Mouse (Mus musculus) midbrain, embryonic 14.5 days (tissue): ENCODE measurements around the gene Ffar1. TPM values are rescaled to one million over a fixed set of nuclear protein-coding genes. Genes with fewer than 3 reads are reported as not detected.

Experiments used
- polyA plus RNA-seq: library from polyadenylated mRNA; unstranded; fragments of >200 nt; fragmentation: Nextera tagmentation; extraction: Ambion mirVana; gene quantifications from 2 replicates; pipeline ENCODE4 v1.2.1, GENCODE M21; 2014

Gene Ffar1
- polyA plus RNA-seq, 1 experiment from 2014 or later, result not detected

Other genes with a start within 250 kb of the Ffar1 start
- 0.15 and 0.20 TPM in 2 replicates for gene Upk1a, start 248.7 kb downstream of the Ffar1 start, polyA plus RNA-seq
- gene Cox6b1, start 235.4 kb downstream of the Ffar1 start, polyA plus RNA-seq, result 999 and 1,303 TPM in 2 replicates
- not detected in 2 replicates for gene Etv2, start 225.7 kb downstream of the Ffar1 start, polyA plus RNA-seq
- gene Rbm42, start 211.2 kb downstream of the Ffar1 start, polyA plus RNA-seq, result 126 and 144 TPM in 2 replicates
- 21.6 and 22.8 TPM in 2 replicates for gene Haus5, start 196.6 kb downstream of the Ffar1 start, polyA plus RNA-seq
- not detected in 2 replicates for gene Pmis2, start 190.0 kb downstream of the Ffar1 start, polyA plus RNA-seq
- not detected in 2 replicates for gene 2200002J24Rik, start 162.6 kb downstream of the Ffar1 start, polyA plus RNA-seq
- 0.53 and 1.1 TPM in 2 replicates for gene Atp4a, start 149.4 kb downstream of the Ffar1 start, polyA plus RNA-seq
- 238 and 290 TPM in 2 replicates for gene Tmem147, start 132.0 kb downstream of the Ffar1 start, polyA plus RNA-seq
- gene Gapdhs, start 117.9 kb downstream of the Ffar1 start, polyA plus RNA-seq, result 0.83 and 1.2 TPM in 2 replicates
- gene Sbsn, start 110.1 kb downstream of the Ffar1 start, polyA plus RNA-seq, result 0.82 and 3.8 TPM in 2 replicates
- 0.78 and 0.87 TPM in 2 replicates for gene Dmkn, start 97.8 kb downstream of the Ffar1 start, polyA plus RNA-seq
- not detected in 2 replicates for gene Krtdap, start 73.7 kb downstream of the Ffar1 start, polyA plus RNA-seq
- gene Ffar2, start 37.8 kb downstream of the Ffar1 start, polyA plus RNA-seq, result 0.11 TPM in 1 of 2 replicates, not detected in the other
- gene Ffar3, start 5.4 kb downstream of the Ffar1 start, polyA plus RNA-seq, result not detected in 2 replicates
- gene Cd22, start 18.8 kb upstream of the Ffar1 start, polyA plus RNA-seq, result not detected in 2 replicates
- gene Mag, start 53.3 kb upstream of the Ffar1 start, polyA plus RNA-seq, result 1.8 and 2.8 TPM in 2 replicates
- not detected in 2 replicates for gene Hamp2, start 63.1 kb upstream of the Ffar1 start, polyA plus RNA-seq
- gene Hamp, start 82.5 kb upstream of the Ffar1 start, polyA plus RNA-seq, result not detected in 2 replicates
- gene Usf2, start 95.2 kb upstream of the Ffar1 start, polyA plus RNA-seq, result 26.2 and 30.4 TPM in 2 replicates
- 9.9 and 15.6 TPM in 2 replicates for gene Lsr, start 111.9 kb upstream of the Ffar1 start, polyA plus RNA-seq
- gene Fam187b, start 112.2 kb upstream of the Ffar1 start, polyA plus RNA-seq, result 0.36 and 0.37 TPM in 2 replicates
- gene Fxyd5, start 180.9 kb upstream of the Ffar1 start, polyA plus RNA-seq, result 7.9 and 10.8 TPM in 2 replicates
- 99.9 and 159 TPM in 2 replicates for gene Fxyd7, start 189.9 kb upstream of the Ffar1 start, polyA plus RNA-seq
- gene Fxyd1, start 195.6 kb upstream of the Ffar1 start, polyA plus RNA-seq, result 2.8 and 9.0 TPM in 2 replicates
- 0.16 and 0.17 TPM in 2 replicates for gene Lgi4, start 197.8 kb upstream of the Ffar1 start, polyA plus RNA-seq
- not detected in 2 replicates for gene Fxyd3, start 215.1 kb upstream of the Ffar1 start, polyA plus RNA-seq